Mouse (Mus musculus): ENCODE data around the gene Caln1.

The Caln1 gene

GRCm38 (mm10) chr5:130369237-130369636 lies at the start of gene Caln1:
TSS of gene Caln1 (plus strand) at chr5:130369455.
- DNase-seq, result peak; percentile 39

- DNase-seq, result no peak
Observed at GRCm38 (mm10) chr5:130319783-130320182, 49.5 kb upstream of the Caln1 start.

DNA sequence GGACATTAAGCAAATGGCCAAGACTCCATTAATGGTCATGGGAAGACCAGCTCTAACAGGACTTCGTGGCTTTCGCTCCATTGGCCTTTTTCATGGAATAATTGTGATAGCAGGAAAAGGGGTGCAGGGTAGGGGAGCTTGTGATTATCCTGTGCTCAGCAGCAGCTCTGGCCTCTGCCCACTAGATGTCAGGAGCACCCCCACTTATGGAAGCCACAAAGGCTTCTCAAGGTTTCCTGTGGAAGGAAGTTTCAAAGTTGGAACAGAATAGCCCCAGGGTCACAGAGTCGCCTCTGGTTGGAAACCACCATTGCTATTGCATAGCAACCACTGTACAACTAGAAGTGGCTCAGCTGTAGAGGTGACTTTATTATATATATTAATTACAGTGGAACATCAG lies 48.8 kb upstream of the Caln1 start:
- peak; percentile 7 for DNase-seq

GRCm38 (mm10) chr5:130325486-130325885 lies 43.8 kb upstream of the Caln1 start:
- no peak for DNase-seq

- DNase-seq, result peak; percentile 20
Observed at GRCm38 (mm10) chr5:130327615-130328263, 41.5 kb upstream of the Caln1 start.

GRCm38 (mm10) chr5:130328366-130328765 lies 40.9 kb upstream of the Caln1 start:
- DNase-seq, result no peak

DNA sequence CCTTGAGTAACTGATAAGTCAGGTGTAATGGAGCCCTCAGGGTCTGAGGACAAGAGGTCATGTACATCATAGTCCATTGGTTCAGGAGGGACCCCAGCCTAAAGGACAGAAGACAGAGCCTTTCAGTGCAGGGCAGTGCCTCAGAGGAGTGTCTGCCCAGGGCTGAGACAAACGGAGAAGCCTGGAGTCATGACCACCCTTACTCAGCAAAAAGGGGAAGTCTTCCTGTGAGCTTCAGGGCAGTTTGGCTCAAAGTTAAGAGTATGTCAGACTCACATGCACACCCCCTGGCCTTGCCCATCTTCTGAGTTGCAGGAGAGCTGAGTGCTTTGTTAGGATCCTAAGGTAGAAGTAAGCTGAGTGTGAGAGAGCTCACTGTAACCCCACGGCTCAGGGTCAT lies 39.4 kb upstream of the Caln1 start:
- DNase-seq, result no peak

GRCm38 (mm10) chr5:130330801-130331200 lies 38.5 kb upstream of the Caln1 start:
- no peak for DNase-seq

DNA sequence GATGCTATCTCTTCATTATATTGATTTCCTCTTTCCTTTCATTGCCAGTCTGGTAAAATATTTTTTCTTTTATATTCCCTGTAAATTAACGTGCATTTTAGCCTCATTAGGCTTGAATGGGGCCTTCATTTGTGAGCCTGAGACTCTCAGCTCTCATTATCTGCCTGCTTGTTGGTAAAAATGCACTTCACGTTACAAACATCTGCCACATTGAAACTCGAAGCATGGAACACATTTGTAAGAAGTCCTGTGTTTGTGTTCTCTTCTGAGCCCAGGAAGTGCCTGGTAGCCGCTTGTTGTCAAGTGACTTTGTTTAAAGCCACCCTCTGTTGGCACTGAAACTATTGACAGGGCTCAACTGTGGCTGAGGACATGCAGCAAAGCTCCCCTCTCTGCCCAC lies 38.0 kb upstream of the Caln1 start:
- no peak for DNase-seq

GRCm38 (mm10) chr5:130333566-130333965 lies 35.7 kb upstream of the Caln1 start:
- no peak for DNase-seq

DNA sequence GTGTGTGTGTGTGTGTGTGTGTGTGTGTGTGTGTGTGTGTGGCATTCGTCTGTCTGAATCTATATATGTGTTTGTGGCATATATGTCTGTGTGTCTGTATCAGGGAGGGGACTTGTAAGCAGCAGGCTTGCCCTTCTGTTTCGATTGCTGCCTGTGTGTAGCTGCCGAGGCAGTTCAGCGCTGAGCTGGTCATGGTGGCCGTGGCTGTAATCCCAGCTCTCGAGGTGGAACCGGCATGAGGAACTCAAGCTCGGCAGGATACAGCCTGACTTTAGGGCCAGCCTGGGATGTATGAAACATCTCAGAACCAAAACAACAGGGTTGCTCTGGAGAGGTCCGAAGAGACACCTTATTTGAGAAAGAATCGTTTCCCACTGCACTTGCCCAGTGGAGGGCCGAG lies 35.3 kb upstream of the Caln1 start:
- DNase-seq, result no peak

DNA sequence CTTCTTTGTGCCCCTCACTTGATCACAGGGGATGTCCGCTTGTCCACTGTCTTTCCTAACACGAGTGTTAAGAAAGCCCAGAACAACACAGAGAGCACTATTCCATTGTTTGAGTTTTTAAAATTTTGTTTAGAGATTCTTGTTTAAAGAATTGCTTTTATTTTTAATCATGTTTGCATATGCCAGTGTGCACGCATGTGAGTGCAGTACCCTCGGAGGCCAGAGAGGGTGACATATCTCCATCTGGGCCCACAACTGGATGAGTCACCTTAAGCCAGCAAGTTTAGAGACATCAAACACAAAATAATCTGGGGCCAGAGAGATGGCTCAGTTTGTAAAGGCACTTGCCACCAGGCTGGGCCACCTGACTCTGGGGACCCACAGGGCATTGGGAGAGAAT lies 33.8 kb upstream of the Caln1 start:
- no peak for DNase-seq

DNA sequence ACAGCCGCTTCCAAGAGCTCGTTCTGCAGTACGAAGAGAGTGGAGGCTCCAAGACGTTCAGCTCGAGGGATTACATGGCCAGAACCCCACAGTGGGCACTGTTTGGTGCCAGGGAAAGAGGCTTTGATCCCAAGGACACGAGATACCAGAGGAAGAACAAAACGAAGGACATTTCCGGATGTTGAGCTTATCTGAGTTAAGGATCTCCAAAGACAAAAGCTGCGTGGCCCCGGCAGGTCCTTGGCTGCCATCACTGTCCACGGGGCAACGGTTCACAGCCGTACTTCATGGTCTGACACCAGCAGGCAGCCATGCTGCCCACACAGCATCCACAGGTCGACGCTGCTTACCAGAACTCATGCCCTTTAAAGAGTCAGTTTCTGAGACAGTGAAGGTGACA lies 28.6 kb upstream of the Caln1 start:
- DNase-seq, result no peak

DNA sequence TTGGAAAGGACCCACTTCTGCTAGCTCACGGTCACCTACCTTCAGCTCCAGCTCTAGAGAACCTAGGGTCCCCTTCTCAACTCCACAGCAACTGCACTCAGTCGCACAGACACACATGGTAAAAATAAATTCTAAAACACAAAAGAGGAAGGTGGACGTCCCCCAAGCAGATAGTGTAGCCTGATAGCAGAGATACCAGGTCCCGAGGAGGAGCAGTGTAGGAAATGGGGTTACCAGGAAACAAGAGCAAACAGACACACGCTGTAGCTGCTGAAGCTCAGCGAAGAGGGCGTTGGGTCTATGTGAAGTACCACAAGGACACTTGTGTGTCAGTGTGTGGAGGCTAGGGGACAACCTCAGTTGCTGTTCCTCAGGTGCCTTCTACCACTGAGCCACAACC lies 24.3 kb upstream of the Caln1 start:
- DNase-seq, result no peak

- DNase-seq, result peak; percentile 6
Observed at GRCm38 (mm10) chr5:130345871-130346270, 23.4 kb upstream of the Caln1 start.

DNA sequence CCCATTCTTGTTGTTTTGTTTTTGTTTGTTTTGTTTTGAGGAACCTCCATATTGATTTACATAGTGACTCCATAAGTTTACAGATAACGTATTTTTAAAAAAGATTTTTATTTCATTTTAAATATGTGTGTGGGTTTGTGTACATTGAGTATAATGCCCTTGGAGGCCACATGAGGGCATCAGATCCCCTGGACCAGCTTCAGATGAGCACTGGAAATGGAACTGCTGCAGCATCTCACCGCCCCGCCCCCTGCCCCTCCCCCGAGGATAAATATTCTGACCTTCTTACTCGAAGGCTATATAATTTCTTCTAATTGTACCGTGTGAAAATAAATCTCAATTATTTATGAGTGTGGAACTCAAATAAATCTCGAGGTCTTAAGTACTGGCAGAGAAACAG lies 14.0 kb upstream of the Caln1 start:
- no peak for DNase-seq

GRCm38 (mm10) chr5:130363111-130363510 lies 6.1 kb upstream of the Caln1 start:
- DNase-seq, result no peak

DNA sequence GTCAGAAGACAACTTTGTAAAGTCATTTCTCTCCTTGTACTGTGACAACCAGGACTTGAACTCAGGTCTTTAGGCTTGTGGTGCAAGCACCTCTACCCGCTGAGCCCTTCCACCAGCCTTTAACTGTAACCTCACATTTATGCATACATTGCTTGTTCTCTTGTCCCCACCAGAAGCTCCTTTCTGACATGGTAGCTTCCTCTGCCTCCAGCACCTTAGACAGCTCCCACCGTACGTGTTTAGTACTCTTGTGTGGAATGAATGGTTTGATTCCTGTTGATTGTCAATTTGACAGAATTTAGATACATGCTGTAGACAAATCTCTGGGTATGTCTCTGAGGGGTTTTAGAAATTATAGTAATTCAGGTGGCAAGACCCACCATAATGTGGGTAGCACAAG lies 5.5 kb upstream of the Caln1 start:
- DNase-seq, result no peak

DNA sequence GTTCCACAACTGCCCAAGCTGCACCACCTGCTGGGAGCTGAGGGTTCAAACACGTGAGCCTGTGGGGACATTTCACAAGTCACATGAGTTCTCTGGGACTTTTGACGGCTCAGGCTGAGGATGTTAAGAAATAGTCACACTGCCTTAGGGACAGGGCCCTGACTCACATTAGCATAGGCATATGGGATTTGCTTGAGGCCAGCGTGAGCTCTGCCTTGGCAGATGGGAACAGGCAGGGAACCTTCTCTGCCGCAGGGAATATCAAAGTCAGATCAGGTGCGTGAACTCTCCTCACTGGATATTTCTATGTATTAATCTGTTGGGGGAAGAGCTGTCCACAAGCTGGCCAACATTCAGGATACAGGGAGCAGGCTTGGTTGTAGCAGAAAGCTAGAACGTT lies 1.0 kb upstream of the Caln1 start:
- DNase-seq, result no peak

DNA sequence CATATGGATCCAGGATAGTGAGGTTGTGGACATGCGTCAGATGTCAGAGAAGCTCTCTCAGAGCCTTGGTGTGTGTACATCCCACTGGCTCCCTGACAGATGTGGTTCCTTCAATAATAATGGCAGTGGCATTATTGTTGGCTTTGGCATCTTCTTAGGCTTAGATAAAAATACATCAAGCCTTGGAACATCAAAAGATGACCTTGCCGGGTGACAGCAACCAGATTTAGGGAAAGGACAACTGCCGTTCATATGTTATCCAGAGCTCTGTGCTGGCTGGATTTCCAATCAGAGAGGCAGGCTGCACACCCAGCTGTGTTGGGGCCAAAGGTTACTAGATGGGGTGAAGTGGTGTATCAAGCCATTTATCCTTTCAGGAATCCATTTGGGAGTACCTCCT lies 6.2 kb downstream of the Caln1 start:
- DNase-seq, result no peak

DNA sequence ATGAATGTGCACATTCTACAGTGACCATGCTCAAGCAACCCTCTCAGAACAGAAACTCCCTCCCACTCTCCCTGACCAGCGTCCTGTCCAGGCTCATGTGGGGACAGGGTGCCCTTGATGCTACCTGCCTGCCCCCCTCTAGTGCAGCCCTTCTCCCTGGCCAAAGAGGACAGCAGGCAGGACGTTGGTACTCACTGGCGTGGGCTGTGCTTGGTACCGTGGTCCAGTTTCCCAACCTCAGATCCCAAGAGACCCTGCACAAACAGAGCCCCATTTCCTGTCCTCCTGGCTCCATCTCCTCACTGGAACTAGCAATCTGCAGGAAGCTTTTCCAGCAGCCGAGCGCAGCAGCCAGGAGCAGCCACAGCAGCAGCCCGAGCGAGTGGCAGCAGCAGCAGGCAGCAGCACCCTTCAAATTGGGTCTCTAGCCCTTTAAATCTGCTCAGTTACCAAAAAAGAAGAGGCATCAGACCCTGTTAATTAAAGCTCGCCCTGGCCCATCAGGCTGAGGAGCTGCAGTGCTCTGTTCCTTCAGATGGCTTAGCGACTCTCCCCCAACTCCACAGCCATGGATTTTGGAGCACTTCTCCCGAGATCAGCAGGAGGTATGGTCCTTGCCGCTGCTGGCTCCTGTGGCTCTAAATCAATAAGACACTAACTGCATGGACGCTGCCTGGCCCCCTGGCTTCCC lies 15.1 kb downstream of the Caln1 start, which contains the start of gene A330070K13Rik:
Gene A330070K13Rik, minus strand, starts transcription at position 410 of the 691 bp plus-strand sequence.
- DNase-seq, result no peak

DNA sequence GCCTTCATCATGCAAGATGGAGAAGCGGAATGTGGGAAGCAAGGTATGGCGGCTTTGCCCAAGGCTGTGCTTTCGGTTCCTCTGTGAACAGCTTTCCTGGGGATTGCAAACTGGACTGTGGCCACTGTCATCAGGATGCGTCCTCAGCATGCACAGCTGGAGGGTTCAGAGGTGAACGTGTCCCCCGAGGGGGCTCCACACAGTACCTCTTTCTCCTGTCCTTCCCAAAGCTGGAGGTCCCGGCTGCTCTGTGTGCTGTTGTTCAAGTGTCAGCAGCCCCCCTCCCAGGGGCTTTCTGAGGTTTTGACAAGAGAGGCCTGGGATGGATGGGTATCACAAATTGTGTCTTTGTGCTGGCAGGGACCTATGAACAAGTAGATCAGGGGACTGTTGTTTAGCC lies 17.2 kb downstream of the Caln1 start:
- DNase-seq, result no peak

GRCm38 (mm10) chr5:130393618-130394355 lies 24.5 kb downstream of the Caln1 start:
- no peak for DNase-seq

GRCm38 (mm10) chr5:130394386-130394785 lies 25.1 kb downstream of the Caln1 start:
- no peak for DNase-seq

Data from kidney, adult 11 months (tissue).